Mouse (Mus musculus) adrenal gland, adult 2 months (tissue): ENCODE results near the gene Focad. TPM values are rescaled to one million over a fixed set of nuclear protein-coding genes. Genes with fewer than 3 reads are reported as not detected.

Experiments used
- DNase-seq: peaks from one replicate; pipeline ENCODE4 v3.0.0; 2021
- polyA plus RNA-seq: library from polyadenylated mRNA; depleted of rRNA; stranded (reverse); fragments of >200 nt; gene quantifications from 2 replicates; pipeline ENCODE4 v1.2.3, GENCODE M21; 2012
- total RNA-seq, 2 experiments: library from RNA; stranded (reverse); gene quantifications; 2 replicates each; pipeline ENCODE4 v1.2.3; 2021

The Focad gene
- total and polyA plus RNA-seq, 3 experiments = 8.1 to 22.2 (median 19.9) TPM

GRCm38 (mm10) chr4:88155490-88156160 is 61.2 kb downstream of the Focad start:
- DNase-seq = no peak

DNA sequence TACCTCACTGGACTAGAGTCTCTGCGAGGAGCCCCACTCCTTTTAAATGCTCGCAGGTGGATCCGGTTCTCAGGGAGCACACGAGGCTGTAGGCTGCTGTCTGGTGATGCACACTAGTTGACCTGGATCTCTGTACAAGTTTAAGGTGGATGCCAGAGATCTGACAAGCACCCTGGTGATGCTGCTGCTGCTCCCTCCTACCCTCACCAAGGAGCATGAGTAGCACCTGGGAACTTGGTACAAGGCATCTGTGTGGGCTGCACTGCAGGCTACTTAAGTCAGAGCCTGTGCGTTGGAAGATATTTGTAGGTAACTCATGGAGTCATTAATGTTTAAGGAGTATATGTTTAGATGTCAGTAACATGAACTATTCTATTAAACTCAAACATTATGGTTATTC is 62.5 kb downstream of the Focad start:
- no peak for DNase-seq

GRCm38 (mm10) chr4:88157644-88158043 is 63.2 kb downstream of the Focad start:
- DNase-seq = no peak

- DNase-seq = no peak
Observed at GRCm38 (mm10) chr4:88159256-88159655, 64.8 kb downstream of the Focad start.

- no peak for DNase-seq
Observed at GRCm38 (mm10) chr4:88159700-88160099, 65.3 kb downstream of the Focad start.

GRCm38 (mm10) chr4:88163511-88164247 is 69.2 kb downstream of the Focad start:
- no peak for DNase-seq

DNA sequence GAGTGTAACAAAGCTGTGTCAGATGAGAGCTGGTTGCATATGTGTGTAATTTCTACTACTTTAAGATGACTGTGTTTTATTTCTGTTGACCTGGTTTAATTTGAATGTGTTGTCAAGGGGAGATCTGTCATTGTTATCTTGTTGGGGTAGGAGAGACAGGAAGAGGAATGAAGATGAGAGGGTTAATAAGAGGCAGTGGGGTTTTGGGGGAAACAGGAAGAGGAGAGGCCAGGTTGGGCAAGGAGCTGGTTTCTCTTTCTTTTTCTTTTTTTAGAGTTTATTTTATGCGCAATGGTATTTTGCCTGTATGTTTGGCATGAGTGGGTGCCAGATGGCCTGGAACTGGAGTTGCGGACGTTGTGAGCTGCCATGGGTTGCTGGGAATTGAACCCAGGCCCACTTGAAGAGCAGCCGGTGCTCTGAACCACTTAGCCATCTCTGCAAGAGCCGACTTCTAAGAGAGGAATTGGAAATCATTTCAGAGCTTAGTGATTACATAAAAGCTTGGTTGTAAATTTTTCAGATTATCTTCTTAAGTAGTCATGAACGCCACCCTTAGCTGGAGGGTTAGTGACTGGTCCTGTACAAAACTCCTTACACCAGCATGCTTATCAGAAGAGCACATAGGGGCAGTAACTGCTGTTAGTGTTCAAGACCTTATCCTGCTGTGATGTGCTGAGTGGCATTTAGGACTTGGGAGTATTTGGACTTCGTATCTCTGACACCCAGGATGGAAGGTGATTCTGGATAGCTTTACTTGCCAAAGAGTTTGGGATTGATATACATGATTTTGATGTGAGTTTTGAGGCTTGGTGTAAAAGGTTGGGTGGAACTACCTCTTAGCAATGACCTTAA is 72.8 kb downstream of the Focad start:
- no peak for DNase-seq

- no peak for DNase-seq
Observed at GRCm38 (mm10) chr4:88175058-88175974, 80.9 kb downstream of the Focad start.

GRCm38 (mm10) chr4:88179296-88179695 is 84.9 kb downstream of the Focad start:
- DNase-seq = no peak

- DNase-seq = no peak
Observed at GRCm38 (mm10) chr4:88184293-88184692, 89.9 kb downstream of the Focad start.

GRCm38 (mm10) chr4:88185872-88186426 is 91.5 kb downstream of the Focad start:
- DNase-seq = no peak

GRCm38 (mm10) chr4:88187649-88188048 is 93.2 kb downstream of the Focad start:
- no peak for DNase-seq

DNA sequence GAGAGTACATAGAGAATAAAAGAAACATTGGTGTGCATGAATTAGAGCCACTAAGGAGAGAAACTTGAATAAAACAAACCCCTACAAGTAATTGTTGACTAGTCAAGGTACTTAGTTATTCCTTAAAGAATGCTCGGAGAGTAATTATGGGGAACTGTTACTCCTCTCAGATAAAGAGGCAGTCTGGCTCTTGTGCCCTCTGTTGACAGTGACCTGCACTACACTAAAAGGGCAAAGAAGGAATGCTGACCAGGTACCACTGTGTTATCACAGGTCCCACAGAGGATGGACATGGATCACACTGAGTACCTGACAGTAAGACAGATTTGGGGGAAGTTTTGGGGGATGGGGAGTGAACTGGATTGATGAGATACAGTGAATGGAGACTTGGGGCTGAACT is 95.1 kb downstream of the Focad start:
- DNase-seq = no peak

DNA sequence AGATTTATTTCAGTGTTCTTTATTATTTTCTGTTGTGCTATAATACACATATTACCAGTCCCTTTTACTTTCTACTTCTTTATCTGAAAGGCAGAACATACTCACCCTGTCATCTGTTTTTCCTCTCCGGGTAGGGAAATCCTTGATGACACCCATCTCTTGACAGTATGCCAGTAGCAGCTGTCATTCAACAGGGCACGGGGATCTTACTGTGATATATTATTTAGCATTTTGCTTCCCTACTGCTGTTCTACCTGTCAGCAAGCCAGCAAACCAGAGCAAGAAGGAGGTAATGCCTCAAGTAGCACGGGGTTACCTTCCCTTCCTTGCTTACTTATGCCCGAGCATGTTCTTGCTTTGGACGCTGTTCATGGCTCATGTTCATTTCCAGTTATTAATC is 99.8 kb downstream of the Focad start:
- no peak for DNase-seq

DNA sequence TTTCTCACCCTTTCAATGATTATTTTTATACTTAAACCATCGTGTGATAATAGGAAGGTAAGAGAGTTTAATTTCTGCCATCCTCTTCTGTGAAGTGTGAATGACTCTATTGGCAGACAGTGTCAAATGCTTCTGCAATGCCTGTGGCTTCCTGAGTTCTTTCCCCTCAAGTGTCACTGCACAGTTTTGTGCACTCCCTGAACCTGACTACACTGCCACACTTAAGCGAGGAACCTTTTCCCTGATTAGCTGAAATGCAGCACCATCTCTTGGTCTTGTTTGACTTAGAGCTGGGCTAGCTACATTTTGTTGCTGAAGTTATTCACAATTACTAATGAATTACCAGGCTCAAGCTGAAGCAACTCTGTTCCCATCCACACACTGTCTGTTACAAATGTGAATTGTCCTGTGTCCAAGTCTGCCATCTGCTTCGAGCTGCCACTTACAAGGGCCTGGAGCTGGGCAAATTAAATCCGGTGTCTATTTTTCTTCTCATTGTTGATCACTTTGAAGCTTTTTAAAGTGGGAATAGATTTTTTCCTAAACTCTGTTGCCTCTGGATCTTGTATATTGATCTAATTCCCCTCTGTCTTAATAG is 101.6 kb downstream of the Focad start:
- DNase-seq = no peak

- no peak for DNase-seq
Observed at GRCm38 (mm10) chr4:88196500-88196912, 102.1 kb downstream of the Focad start.

DNA sequence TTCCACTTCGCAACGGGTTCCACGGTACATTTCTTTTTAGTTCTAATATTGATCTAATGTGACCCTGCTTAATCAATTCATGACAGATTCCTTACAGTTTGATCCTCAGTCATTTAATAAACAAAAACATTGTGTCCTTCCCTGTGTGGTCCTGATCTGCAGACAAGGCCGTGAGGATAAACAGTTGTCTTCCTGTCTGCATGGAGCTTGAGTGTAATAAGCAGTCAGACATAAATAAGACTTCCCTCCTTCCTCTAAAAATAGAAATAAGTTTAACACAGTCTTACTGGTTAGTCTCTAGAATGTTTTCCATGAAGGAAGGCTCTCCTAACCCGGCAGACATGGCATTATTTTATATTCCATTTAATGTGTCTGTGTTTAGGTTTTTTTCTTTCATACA is 102.8 kb downstream of the Focad start:
- DNase-seq = no peak

DNA sequence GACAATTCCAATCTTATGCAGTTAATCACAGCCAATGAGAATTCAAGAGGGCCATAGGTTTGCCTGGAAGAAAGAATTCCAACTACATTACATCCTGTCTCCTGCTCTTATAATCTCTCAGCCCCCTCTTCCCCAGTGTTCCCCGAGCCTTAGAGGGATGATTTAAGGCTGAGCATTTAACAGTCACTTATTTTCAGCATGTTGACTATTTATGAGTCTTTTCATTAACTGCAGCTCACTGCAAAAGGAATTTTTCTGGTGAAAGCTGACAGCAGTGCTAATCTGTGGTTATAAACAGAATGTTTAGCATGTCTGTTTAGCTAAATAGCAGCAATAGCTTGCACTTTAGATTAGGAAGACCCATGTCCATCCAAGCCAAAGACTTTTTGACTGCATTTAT is 104.8 kb downstream of the Focad start:
- DNase-seq = no peak

GRCm38 (mm10) chr4:88201047-88201446 is 106.6 kb downstream of the Focad start:
- no peak for DNase-seq

DNA sequence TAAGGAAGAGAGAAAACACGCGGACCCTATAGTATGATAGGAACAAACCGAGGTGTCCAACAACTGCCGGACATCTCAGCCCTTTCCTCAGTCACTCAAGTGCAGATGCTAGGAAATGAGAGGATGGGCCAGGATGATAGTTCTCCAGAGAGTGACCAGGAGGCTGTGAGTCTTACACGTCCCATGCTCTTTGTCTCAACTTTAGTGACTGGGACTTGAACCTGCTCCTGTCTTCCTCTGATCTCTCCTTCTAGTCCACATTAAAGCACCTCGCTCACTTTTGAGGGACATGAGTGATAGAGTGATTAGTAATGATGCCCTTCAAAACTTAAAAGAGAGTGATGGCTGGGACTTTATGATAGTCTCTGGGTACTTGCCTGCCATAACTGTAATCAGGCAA is 114.2 kb downstream of the Focad start:
- no peak for DNase-seq

GRCm38 (mm10) chr4:88209351-88209814 is 115.0 kb downstream of the Focad start:
- no peak for DNase-seq
